Mouse (Mus musculus) megakaryocyte, embryonic 14.5 days (primary cell): ENCODE measurements around the gene Ptprcap.

ENCODE experiments used
- FLI1 ChIP-seq: IDR thresholded peaks from 2 replicates; pipeline ENCODE4 v1.6.1; 2012; ENCODE audit warnings: low read length, inconsistent platforms, mixed read lengths
- GATA1 ChIP-seq: IDR thresholded peaks from 3 replicates; pipeline ENCODE4 v1.6.1; 2012; ENCODE audit warnings: mixed read lengths, low read length, inconsistent platforms, borderline replicate concordance

DNA sequence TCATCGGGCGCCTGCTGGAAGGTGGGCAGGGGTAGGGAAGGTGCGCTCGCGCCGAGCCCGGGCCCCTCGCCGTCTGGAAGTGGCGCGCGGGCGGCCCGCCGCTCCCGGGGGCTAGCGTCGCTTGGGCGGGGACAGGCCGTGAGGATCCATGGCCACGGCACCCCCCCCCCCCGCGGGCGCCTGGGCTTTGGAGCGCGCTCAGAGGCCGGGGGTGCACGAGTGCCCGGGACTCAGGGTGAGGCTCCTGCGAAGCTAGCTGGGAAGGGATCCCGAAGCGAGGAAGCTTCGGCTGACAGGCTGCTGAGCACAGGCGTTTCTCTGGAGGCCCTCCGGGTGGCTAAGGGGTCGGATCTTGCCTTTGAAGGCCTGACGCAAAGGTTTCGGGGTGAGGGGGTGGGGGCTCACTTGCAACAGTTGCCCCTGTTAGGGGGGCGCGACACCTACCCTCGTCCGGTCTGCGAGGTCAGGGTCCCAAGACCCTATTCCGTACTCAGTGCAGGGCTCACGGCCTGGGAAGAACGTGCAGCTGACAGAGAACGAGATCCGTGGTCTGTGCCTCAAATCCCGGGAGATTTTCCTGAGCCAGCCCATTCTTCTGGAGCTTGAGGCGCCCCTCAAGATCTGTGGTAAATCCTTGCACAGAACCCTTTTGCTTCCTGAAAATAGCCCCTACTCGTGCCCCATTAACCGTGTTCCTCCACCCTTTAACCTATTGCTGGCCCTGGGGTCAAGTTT lies 39.0 kb downstream of the Ptprcap start:
- TF ChIP-seq GATA1 (no peak), FLI1 (no peak)
